Mouse (Mus musculus) ES-Bruce4 (cell line): ENCODE data around the gene Ercc6. TPM values are rescaled to one million over a fixed set of nuclear protein-coding genes. Genes with fewer than 3 reads are reported as not detected.

Experiments used
- H3K27ac ChIP-seq: 2 replicates; pipeline ENCODE4 v1.5.1; 2012; ENCODE audit warnings: low read length, inconsistent platforms; ENCODE audit not compliant: insufficient read depth
- H3K27me3 ChIP-seq: 2 replicates; pipeline ENCODE4 v1.6.1; 2012; ENCODE audit warnings: mild to moderate bottlenecking, low read length, inconsistent platforms; ENCODE audit not compliant: control insufficient read depth, poor library complexity, insufficient read depth, severe bottlenecking
- H3K36me3 ChIP-seq: 2 replicates; pipeline ENCODE4 v1.6.1; 2012; ENCODE audit warnings: inconsistent platforms, mild to moderate bottlenecking, low read length, moderate library complexity; ENCODE audit not compliant: control insufficient read depth, poor library complexity, insufficient read depth, severe bottlenecking
- H3K4me1 ChIP-seq: one replicate; pipeline ENCODE4 v1.8.1; 2011; ENCODE audit warnings: low read length; ENCODE audit not compliant: control insufficient read depth, insufficient read depth
- H3K4me3 ChIP-seq: 2 replicates; pipeline ENCODE4 v1.5.1; 2011; ENCODE audit warnings: low read depth, mild to moderate bottlenecking, low read length
- H3K9ac ChIP-seq: 2 replicates; pipeline ENCODE4 v1.6.1; 2012; ENCODE audit warnings: low read depth, mild to moderate bottlenecking, inconsistent platforms; ENCODE audit not compliant: poor library complexity, severe bottlenecking
- H3K9me3 ChIP-seq: replicated peaks from 2 replicates; pipeline ENCODE4 v1.6.1; 2012; ENCODE audit warnings: mild to moderate bottlenecking, low read length, inconsistent platforms; ENCODE audit not compliant: control insufficient read depth, poor library complexity, insufficient read depth, severe bottlenecking
- CTCF ChIP-seq: IDR thresholded peaks from one replicate; pipeline ENCODE4 v1.8.1; 2011; ENCODE audit warnings: low read depth, low read length
- EP300 ChIP-seq: IDR thresholded peaks from 2 replicates; pipeline ENCODE4 v1.6.1; 2011; ENCODE audit warnings: low read depth, low read length; ENCODE audit not compliant: insufficient read depth
- POLR2A ChIP-seq: IDR thresholded peaks from one replicate; pipeline ENCODE4 v1.8.1; 2011; ENCODE audit warnings: low read length; ENCODE audit not compliant: insufficient read depth
- polyA plus RNA-seq: library from polyadenylated mRNA; stranded (reverse); fragments of >200 nt; gene quantifications from 2 replicates; pipeline ENCODE4 v1.2.4, GENCODE M21; 2011; ENCODE audit warnings: low read depth; ENCODE audit not compliant: missing spikeins, insufficient read depth, insufficient read length

Ercc6 gene
- polyA plus RNA-seq, 1 experiment = 22.8 TPM

DNA sequence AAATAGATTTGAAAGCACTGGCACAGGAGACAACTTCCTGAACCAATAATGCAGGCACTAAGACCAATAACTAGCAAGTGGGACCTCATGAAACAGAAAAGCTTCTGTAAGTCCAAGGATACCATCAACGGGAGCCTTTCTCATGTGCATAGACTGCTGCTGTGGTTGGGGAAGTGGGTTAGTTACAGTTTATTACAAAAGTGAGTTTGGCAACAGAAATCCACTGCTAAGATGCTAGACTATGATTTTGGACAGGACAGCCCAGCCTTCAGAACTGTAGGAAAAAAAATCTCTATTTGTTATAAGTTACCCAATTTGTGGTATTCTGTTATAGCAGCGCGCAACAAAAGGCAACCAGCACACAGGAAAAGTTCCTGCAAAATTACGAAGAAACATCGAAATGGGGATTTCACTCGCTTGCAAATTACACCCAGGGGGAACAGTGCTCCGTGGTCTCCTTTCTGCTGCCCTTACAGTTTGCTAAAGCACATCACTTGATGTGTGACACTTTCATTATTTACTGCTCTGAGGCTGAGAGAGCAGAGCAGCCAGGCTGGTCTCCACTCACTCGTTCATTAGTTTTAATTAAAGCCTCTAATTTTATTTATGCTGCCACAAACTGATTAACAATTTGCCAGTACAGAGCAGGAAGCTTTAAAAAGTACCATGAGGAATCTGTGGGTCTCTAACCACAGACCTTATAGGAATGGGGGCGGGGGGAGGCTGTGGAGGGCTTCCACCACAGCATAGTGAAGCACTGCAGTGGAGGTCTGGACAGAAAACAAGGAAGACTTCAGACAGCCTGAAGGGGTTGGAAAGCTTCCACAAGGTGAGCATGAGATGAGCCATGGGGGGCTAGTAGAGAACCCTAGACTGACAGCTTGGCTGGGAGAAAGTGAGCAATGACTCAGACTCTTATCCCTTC, 10.3 kb upstream of the Ercc6 start:
- Histone ChIP-seq H3K27ac (no peak overlapping the region), H3K27me3 (no peaks in the 10 kb centered on the region), H3K36me3 (no peaks in the 10 kb centered on the region), H3K9me3 (no peaks in the 10 kb centered on the region; the same call in 1 of the 2 replicates), H3K9ac (no peak overlapping the region), H3K4me1 (no peaks in the 10 kb centered on the region), H3K4me3 (no peak overlapping the region)
- no peak for TF ChIP-seq EP300
- no peak for TF ChIP-seq POLR2A
- no peak for TF ChIP-seq CTCF

DNA sequence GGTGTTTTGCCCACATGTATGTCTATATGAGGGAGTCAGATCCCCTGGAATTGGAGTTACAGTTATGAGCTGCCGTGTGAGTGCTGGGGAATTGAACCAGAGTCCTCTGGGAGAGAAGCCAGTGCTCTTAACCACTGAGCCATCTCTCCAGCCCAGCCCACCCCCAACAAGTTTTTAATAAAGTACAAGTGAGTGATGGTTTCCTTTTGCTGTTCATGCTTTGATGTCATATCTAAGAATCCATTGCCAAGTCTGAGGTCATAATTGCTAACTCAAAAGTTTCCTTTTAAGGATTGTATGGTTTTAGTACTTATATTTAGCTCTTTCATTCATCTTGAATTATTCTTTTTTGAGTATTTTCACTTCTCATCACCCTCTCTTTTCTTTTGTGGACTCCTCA, 9.4 kb upstream of the Ercc6 start:
- Histone ChIP-seq H3K9ac (no peak overlapping the region), H3K4me1 (no peaks in the 10 kb centered on the region), H3K27me3 (no peaks in the 10 kb centered on the region), H3K4me3 (no peak overlapping the region), H3K9me3 (no peaks in the 10 kb centered on the region; the same call in 1 of the 2 replicates), H3K36me3 (no peaks in the 10 kb centered on the region), H3K27ac (no peak overlapping the region)
- TF ChIP-seq EP300 (no peak), POLR2A (no peak), CTCF (no peak)

DNA sequence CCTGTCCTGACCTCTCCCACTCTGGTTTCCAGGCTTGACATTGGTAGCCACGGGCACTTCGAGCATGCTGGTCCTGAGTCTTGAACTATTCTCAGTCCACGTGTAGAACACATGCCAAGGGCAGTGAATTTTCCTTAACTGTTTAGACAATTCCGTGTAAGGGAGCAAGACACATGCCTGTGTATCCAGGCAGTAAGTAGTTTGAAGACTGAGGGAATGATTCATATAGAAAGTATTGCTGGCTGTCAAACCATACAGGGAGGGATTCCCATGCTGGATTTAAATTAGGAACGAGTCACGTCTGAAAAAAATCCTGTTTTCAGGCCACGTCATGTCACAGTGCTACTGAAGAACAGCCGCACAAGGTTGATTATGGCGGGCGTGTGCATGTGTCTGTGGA, 7.0 kb upstream of the Ercc6 start:
- H3K36me3 ChIP-seq = no peaks in the 10 kb centered on the region
- no peaks in the 10 kb centered on the region for H3K4me1 ChIP-seq
- H3K9ac ChIP-seq = no peak overlapping the region
- no peaks in the 10 kb centered on the region; the same call in 1 of the 2 replicates for H3K9me3 ChIP-seq
- no peak overlapping the region for H3K27ac ChIP-seq
- no peak overlapping the region for H3K4me3 ChIP-seq
- TF ChIP-seq CTCF = no peak
- no peak for TF ChIP-seq POLR2A
- no peak for TF ChIP-seq EP300
- no peaks in the 10 kb centered on the region for H3K27me3 ChIP-seq

DNA sequence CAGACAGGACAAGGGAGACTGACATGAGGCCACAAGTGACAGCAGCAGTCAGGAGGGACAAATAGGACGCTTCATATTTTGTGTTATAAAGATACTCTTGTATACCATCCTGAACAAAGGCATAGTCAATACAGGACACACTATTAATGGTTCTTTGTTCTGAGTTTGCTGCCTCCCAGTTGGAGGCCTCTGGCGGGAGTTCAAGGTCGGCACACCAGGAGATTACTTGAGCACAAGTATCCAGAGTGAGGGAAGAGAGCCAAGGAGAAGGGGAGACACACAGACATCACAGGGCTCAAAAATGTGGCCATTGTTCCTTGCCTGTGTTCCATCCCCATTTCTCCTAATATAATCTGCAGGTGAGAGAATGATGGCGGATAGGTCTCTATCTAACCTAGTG, 6.1 kb upstream of the Ercc6 start:
- H3K9ac ChIP-seq = no peak overlapping the region
- no peaks in the 10 kb centered on the region; the same call in 1 of the 2 replicates for H3K9me3 ChIP-seq
- no peaks in the 10 kb centered on the region for H3K4me1 ChIP-seq
- H3K27ac ChIP-seq = no peak overlapping the region
- no peak for TF ChIP-seq EP300
- H3K4me3 ChIP-seq = no peak overlapping the region
- no peaks in the 10 kb centered on the region for H3K27me3 ChIP-seq
- no peaks in the 10 kb centered on the region for H3K36me3 ChIP-seq

DNA sequence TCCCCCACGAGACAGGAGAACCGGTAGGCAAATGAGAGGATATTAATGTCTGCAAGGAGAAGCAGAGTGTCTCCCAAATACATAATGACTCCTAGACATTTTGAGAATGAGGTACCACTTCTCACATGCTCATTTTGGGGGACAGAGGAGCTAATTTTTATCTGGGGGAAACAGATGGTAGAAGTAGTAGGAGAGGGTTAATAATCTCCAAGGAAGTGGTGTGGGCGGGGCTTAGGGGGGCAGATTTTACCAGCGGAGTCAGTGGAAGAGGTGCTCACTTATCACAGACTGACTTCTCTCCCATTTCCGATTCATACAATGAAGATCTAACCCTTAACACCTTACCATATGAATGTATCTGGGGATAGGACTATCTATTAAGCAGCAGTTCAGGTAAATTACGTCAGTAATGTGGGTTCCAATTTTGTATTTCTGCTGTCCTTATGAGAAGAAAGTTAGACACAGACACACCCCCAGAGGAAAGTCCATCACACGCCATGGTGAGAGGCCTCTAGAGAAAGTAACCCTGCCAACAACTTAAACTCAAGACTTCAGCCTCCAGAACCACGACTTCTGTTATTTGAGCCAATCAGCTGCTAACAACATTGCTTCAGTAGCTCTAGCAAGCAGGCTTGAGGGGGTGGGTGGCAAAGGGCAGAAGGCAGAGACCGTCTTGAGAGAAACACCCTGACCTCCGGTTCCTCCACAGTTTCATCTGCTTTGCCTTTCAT, 5.1 kb upstream of the Ercc6 start:
- H3K27me3 ChIP-seq = no peaks in the 10 kb centered on the region
- no peak overlapping the region for H3K27ac ChIP-seq
- TF ChIP-seq CTCF (no peak), POLR2A (no peak), EP300 (no peak)
- H3K4me3 ChIP-seq = no peak overlapping the region
- no peak overlapping the region for H3K9ac ChIP-seq
- H3K4me1 ChIP-seq = no peaks in the 10 kb centered on the region
- H3K9me3 ChIP-seq = no peaks in the 10 kb centered on the region; the same call in 1 of the 2 replicates
- H3K36me3 ChIP-seq = no peaks in the 10 kb centered on the region

DNA sequence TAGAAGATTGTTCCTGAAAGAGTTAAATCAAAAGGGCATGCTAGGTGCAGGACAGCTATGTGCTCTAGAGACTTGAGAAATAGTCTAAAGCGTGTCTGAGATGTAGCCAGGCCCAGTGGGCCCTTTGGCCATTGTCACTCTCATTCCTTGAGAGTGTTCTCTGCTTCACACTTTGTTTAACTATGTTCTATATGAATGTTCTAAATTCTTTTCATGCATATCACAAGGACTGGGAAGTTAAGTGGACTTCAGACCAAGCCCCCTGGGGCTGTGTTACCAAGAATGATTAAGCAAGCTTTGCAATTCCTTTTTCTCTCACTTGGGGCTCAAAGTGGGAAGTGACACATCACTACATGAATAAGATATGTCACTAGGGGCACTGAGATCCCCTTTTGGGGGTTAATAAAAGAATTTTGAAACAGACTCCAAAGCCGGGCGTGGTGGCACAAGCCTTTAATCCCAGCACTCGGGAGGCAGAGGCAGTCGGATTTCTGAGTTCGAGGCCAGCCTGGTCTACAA, 3.8 kb upstream of the Ercc6 start:
- Histone ChIP-seq H3K27ac (no peak overlapping the region), H3K9ac (no peak overlapping the region), H3K27me3 (no peaks in the 10 kb centered on the region), H3K4me3 (no peak overlapping the region), H3K4me1 (no peaks in the 10 kb centered on the region), H3K36me3 (no peaks in the 10 kb centered on the region), H3K9me3 (no peaks in the 10 kb centered on the region; the same call in 1 of the 2 replicates)
- TF ChIP-seq EP300 (no peak), CTCF (no peak), POLR2A (no peak)
